Mouse (Mus musculus): ENCODE data around the gene Hspbap1. TPM values are rescaled to one million over a fixed set of nuclear protein-coding genes. Genes with fewer than 3 reads are reported as not detected.

The Hspbap1 gene
- polyA plus RNA-seq, 1 experiment from 2014 or later = 22.4 TPM

DNA sequence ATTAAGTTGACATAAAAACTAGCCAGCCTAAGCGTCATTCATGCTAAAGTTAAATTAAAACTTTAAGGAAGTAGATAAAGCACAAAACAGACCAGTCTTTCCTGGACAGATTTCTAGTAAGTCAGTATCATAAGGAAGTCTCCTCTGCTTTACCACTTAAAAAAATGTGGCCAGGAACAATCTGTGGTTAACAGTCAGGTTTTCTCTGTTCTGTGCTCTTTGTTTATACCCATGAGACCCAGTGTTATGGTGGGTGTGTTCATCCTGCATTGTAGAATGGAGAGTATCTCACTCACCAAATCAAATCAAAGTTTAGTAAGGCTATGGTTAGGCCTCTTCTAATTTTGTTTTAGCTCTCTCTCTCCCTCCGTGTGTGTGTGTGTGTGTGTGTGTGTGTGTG is 4.7 kb upstream of the Hspbap1 start:
- no peak overlapping the region for H3K27ac ChIP-seq (replicated peaks)
- no peak for ATAC-seq (replicated peaks)
- no peaks in the 10 kb centered on the region for H3K27me3 ChIP-seq
- H3K4me1 ChIP-seq = peaks cover 23% of the 10 kb centered on the region
- WGBS = 75% methylated on average over 2 of the region's 2 CpGs
- H3K4me2 ChIP-seq (replicated peaks) = no peak overlapping the region
- no peak overlapping the region for H3K9ac ChIP-seq (replicated peaks)
- no peak overlapping the region for H3K4me3 ChIP-seq
- no peaks in the 10 kb centered on the region for H3K36me3 ChIP-seq
- H3K9me3 ChIP-seq = no peaks in the 10 kb centered on the region

DNA sequence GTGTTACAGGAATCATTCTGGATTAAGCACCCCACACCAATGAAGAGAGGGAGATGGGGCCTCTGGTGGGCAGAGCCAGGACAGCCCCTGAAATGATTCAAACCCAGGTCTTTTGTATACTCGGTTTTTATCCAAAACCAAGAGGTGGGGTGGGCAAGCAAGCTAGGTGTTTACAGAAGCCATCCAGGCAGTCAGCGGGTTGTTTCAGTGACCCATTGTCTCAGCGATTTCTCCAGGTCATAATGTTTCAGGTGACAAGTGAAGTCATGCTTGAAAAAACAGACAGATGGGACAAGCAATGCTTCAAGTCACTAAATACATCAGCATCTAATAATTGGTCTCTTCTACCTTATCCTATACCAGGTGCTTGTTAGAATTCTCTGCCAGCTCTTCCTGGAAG is 3.8 kb upstream of the Hspbap1 start:
- Histone ChIP-seq H3K27me3 (no peaks in the 10 kb centered on the region), H3K4me2 (replicated peaks) (no peak overlapping the region), H3K4me3 (no peak overlapping the region), H3K36me3 (no peaks in the 10 kb centered on the region), H3K9me3 (no peaks in the 10 kb centered on the region), H3K27ac (replicated peaks) (no peak overlapping the region), H3K4me1 (peaks cover 31% of the 10 kb centered on the region), H3K9ac (replicated peaks) (no peak overlapping the region)
- no peak for ATAC-seq (replicated peaks)
- WGBS = 84% methylated on average over 3 of the region's 3 CpGs

DNA sequence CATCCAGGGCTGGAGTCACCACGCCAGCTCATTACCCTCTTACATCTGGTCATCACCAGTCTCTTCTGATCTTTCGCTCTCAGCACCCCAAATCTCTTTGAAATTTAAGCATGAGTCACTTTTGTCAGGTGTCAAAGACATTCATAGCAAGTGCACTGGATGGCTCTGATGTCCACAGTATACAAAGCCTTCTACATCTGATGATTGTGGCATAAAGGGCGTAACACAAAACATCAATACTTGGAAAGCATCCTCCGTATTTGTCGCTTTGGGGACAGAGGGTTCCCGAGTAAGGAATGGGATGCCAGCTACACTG is 1.7 kb upstream of the Hspbap1 start:
- Histone ChIP-seq H3K9me3 (no peaks in the 10 kb centered on the region), H3K4me3 (peak overlapping the region; percentile 79), H3K27me3 (no peaks in the 10 kb centered on the region), H3K9ac (replicated peaks) (peak overlapping the region; percentile 95), H3K4me2 (replicated peaks) (peak overlapping the region; percentile 85), H3K4me1 (peaks cover 42% of the 10 kb centered on the region), H3K36me3 (no peaks in the 10 kb centered on the region), H3K27ac (replicated peaks) (peak overlapping the region; percentile 94)
- no peak for ATAC-seq (replicated peaks)
- 21% methylated on average over 6 of the region's 6 CpGs for WGBS

DNA sequence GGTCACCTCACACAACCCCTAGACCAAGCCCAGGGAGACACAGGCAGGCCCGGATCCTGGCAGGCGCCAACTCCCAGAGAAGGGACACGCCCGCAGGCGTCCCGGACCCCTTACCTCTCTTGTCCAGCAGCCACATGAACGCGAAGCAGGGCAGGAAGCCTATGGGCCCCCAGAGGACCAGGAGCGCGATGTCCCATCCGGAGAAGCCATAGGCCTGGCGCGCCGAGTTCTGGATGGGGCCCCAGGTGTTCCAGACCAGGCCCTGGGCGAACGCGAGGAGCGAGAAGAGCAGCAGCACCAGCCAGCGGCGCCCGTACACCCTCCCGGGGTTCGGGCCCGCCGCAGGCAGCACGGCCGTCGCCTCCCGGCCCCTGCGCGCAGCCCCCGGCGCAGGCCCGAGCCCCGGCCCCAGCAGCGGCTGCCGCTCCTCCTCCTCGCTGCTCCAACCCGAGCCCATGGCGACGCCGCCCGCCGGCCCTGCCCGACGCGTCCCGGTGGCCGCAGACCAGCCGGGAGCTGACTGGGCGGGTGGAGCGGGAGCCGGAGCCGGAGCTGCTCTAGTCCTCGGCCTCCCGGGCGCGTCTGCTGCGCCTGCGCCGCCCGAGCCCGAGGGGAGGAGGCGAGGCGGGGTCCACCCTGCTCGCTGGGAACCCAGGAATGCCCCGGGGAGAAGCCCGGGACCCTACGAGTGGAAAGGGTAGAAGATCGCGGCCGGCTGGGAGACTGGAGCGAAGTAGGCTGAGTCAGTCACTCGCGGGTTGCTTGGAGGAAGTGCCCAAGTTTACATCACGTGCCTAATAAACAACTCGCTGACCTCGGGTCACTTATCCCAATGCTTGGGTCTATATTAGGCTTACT is 1.2 kb upstream of the Hspbap1 start, which contains the start of gene Dirc2:
Gene Dirc2, minus strand, starts transcription at position 572 of the 858 bp plus-strand sequence.
- H3K9me3 ChIP-seq = no peaks in the 10 kb centered on the region
- H3K27ac ChIP-seq (replicated peaks) = peak within 1 kb of the TSS; percentile 94
- H3K27me3 ChIP-seq = no peaks in the 10 kb centered on the region
- H3K4me3 ChIP-seq = peak within 1 kb of the TSS; percentile 79
- H3K9ac ChIP-seq (replicated peaks) = peak within 1 kb of the TSS; percentile 95
- no peaks in the 10 kb centered on the region for H3K36me3 ChIP-seq
- H3K4me1 ChIP-seq = peaks cover 42% of the 10 kb centered on the region
- peak; percentile 89 for ATAC-seq (replicated peaks)
- under 1% methylated on average over 61 of the region's 78 CpGs for WGBS
- H3K4me2 ChIP-seq (replicated peaks) = peak within 1 kb of the TSS; percentile 85

DNA sequence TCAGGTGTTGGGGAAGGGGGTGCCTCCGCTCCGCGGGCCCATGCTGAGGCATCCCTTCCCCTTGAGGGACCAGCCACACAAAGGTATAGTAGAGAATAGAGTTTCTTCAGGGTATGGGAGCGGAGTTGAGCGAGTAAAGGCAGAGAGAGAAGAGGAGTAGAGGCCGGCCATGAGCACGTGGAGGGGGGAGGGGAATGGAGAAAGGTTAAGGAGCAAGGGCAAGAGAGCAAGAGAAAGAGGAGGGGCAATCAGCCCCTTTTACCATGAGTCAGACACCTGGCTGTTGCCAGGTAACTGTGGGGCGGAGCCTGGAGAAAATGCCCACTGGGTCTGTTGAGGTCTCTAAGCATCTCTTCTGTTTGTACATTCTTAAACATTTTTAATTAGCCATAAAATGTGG is 966 bp downstream of the Hspbap1 start:
- Histone ChIP-seq H3K27me3 (no peaks in the 10 kb centered on the region), H3K9me3 (no peaks in the 10 kb centered on the region), H3K27ac (replicated peaks) (no peak overlapping the region), H3K36me3 (no peaks in the 10 kb centered on the region), H3K4me2 (replicated peaks) (peak overlapping the region; percentile 85), H3K4me1 (peaks cover 42% of the 10 kb centered on the region), H3K4me3 (peak overlapping the region; percentile 79), H3K9ac (replicated peaks) (peak overlapping the region; percentile 95; the same call in 1 of the 2 replicates)
- WGBS = 17% methylated on average over 8 of the region's 8 CpGs
- no peak for ATAC-seq (replicated peaks)

DNA sequence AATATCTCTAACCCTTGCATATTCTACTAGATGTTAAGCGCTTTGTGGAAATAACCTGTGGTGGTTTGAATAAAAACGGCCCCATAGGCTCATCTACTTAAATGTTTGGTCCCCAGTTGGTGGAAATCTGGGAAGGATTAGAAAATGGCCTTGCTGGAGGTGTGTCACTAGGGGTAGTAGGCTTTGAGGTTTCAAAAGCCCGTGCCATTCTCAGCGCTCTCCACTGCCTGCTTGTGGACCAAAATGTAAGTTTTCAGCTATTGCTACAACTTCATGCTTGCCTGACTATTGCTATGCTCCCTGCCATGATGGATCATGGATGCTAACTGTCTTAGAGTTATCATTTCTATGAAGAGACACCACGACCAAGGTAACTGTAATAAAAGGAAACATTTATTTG is 1.4 kb downstream of the Hspbap1 start:
- WGBS = 89% methylated on average over 5 of the region's 5 CpGs
- no peak overlapping the region for H3K27ac ChIP-seq (replicated peaks)
- no peak overlapping the region for H3K4me3 ChIP-seq
- H3K27me3 ChIP-seq = no peaks in the 10 kb centered on the region
- H3K9ac ChIP-seq (replicated peaks) = no peak overlapping the region
- H3K4me1 ChIP-seq = peaks cover 42% of the 10 kb centered on the region
- peak overlapping the region; percentile 85 for H3K4me2 ChIP-seq (replicated peaks)
- no peaks in the 10 kb centered on the region for H3K36me3 ChIP-seq
- no peak for ATAC-seq (replicated peaks)
- H3K9me3 ChIP-seq = no peaks in the 10 kb centered on the region

DNA sequence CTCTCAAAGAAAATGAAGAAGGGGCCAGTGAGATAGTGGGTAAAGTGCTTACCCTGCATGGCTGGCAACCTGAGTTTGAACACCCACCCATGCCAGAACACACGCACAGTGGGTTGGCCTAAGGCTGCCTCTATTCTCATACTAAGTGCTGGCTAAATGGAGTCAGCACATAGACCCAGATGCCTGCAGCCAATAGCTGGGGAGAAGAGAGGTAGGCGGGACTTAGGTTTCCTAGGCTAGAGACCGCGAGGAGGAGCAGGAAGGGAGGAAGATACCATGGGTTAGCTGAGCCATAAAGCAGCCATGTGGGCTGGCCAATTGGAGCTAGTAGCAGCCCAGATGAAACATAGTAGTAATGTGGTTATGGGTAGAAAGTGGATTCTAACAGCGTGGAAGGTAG is 2.4 kb downstream of the Hspbap1 start:
- no peaks in the 10 kb centered on the region for H3K9me3 ChIP-seq
- no peak for ATAC-seq (replicated peaks)
- no peaks in the 10 kb centered on the region for H3K27me3 ChIP-seq
- H3K4me3 ChIP-seq = no peak overlapping the region
- no peak overlapping the region for H3K9ac ChIP-seq (replicated peaks)
- H3K36me3 ChIP-seq = no peaks in the 10 kb centered on the region
- H3K4me1 ChIP-seq = peaks cover 37% of the 10 kb centered on the region
- WGBS = 97% methylated on average over 5 of the region's 5 CpGs
- H3K27ac ChIP-seq (replicated peaks) = no peak overlapping the region
- no peak overlapping the region for H3K4me2 ChIP-seq (replicated peaks)

DNA sequence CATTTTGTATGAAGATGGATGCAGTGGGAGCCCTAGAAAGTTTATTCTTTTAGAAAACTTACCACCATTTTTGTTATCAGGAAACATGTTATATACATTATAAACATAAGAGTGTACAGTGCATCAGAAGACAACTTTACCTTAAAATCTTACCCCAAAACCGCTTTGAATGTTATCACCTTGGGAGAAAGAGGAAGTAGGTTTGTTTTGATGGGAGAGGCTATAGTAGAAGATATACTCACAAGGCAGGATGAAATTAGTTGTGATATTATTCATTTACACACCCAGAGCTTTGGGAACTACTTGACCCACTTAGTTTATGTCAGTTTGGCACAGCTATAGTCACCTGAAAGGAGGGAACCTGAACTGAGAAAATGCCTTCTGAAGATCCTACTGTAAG is 5.7 kb downstream of the Hspbap1 start:
- Histone ChIP-seq H3K9me3 (no peaks in the 10 kb centered on the region), H3K9ac (replicated peaks) (no peak overlapping the region), H3K4me2 (replicated peaks) (no peak overlapping the region), H3K4me1 (peaks cover 17% of the 10 kb centered on the region), H3K36me3 (no peaks in the 10 kb centered on the region), H3K27ac (replicated peaks) (no peak overlapping the region), H3K27me3 (no peaks in the 10 kb centered on the region), H3K4me3 (no peak overlapping the region)
- no peak for ATAC-seq (replicated peaks)
- WGBS = 88% methylated on average over 1 of the region's 1 CpGs

DNA sequence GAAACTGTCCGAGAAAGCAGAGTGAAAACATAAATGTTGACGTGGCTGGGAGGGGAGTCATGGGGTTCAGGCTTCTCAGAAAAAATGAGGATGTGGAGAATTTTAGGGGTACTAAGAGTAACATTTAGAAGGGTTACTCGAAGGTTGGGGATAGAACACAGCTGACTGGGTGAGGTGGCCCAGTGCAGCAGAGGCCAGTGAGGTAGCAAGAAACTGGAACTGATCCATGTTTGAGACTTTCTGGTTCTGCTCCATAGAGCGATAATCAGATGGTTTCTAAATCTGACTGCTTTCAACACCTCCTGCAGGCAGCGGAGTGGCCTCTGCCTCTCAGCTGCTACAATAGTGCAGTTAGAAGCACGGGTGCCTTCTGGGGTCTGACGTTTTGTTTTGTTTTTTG is 6.6 kb downstream of the Hspbap1 start:
- no peaks in the 10 kb centered on the region for H3K27me3 ChIP-seq
- no peak overlapping the region for H3K9ac ChIP-seq (replicated peaks)
- no peaks in the 10 kb centered on the region for H3K9me3 ChIP-seq
- no peak overlapping the region for H3K4me2 ChIP-seq (replicated peaks)
- 92% methylated on average over 7 of the region's 7 CpGs for WGBS
- H3K36me3 ChIP-seq = no peaks in the 10 kb centered on the region
- no peak overlapping the region for H3K4me3 ChIP-seq
- H3K4me1 ChIP-seq = peaks cover 8% of the 10 kb centered on the region; the same call in 1 of the 2 replicates
- no peak for ATAC-seq (replicated peaks)
- H3K27ac ChIP-seq (replicated peaks) = no peak overlapping the region

DNA sequence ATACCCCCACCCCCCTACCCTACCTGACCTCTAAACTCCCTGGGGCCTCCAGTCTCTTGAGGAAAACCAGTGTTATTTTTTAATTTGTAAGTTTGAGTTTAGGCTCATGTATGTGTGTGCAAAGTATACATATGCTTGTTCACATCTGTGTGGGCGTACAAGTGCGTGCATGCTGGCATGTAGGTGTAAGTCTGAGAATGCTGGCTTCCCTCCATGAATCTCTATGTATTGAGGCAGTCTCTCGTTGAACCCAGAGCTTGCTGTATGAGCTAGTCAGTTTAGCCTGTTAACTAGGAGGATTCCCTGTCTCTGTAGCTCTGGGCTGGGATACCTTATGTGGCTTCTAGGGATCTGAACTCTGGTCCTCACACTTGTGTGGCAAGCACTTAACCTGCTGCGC is 7.6 kb downstream of the Hspbap1 start:
- 95% methylated on average over 4 of the region's 4 CpGs for WGBS
- H3K4me2 ChIP-seq (replicated peaks) = no peak overlapping the region
- H3K4me3 ChIP-seq = no peak overlapping the region
- no peaks in the 10 kb centered on the region for H3K36me3 ChIP-seq
- no peak for ATAC-seq (replicated peaks)
- no peaks in the 10 kb centered on the region for H3K4me1 ChIP-seq
- no peaks in the 10 kb centered on the region for H3K9me3 ChIP-seq
- no peak overlapping the region for H3K9ac ChIP-seq (replicated peaks)
- no peak overlapping the region for H3K27ac ChIP-seq (replicated peaks)
- H3K27me3 ChIP-seq = no peaks in the 10 kb centered on the region

DNA sequence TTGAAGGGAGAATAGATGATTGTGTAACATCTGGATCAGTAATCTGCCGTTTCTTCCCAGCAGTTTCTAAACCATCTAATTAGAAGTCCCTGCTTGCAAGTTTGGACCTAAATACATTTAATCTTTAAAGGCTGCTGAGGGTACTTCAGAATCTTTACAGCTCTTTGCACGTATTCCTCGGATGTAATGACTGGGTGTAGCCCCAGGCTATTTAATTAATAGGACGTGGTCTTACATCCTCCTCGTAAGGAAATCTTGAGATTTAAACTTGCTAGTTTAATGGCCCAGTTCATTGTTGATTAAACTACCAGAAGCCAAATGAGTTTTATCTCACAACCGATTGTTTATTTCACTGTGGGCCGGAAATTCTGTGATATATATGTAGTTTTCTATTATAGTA is 9.5 kb downstream of the Hspbap1 start:
- no peak overlapping the region for H3K9ac ChIP-seq (replicated peaks)
- no peak overlapping the region for H3K4me2 ChIP-seq (replicated peaks)
- no peak overlapping the region for H3K27ac ChIP-seq (replicated peaks)
- WGBS = 50% methylated on average over 7 of the region's 7 CpGs
- no peaks in the 10 kb centered on the region for H3K4me1 ChIP-seq
- H3K9me3 ChIP-seq = no peaks in the 10 kb centered on the region
- no peak overlapping the region for H3K4me3 ChIP-seq
- no peaks in the 10 kb centered on the region for H3K36me3 ChIP-seq
- no peaks in the 10 kb centered on the region for H3K27me3 ChIP-seq
- ATAC-seq (replicated peaks) = no peak

DNA sequence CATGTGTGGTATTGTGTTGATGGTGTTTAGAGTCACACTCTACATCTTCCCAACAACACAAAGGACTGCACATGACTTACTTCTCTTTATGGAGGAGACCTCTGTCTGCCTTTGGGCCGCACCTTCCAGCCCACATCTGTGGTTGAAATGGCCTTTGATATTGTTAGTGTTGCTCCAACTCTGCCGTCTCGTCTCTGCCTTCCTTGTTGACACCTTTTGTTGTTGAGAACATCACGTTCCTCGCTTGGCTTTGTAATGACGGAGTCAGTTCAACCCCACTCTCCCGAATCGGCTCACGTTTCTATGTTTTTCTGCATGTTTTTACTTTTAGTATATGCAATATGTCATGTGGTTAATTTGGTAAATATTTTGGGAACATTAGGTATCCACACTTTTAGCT is 10.9 kb downstream of the Hspbap1 start:
- Histone ChIP-seq H3K9ac (replicated peaks) (no peak overlapping the region), H3K27me3 (no peaks in the 10 kb centered on the region), H3K4me2 (replicated peaks) (no peak overlapping the region), H3K4me1 (no peaks in the 10 kb centered on the region), H3K4me3 (no peak overlapping the region), H3K27ac (replicated peaks) (no peak overlapping the region), H3K9me3 (no peaks in the 10 kb centered on the region), H3K36me3 (no peaks in the 10 kb centered on the region)
- WGBS = 89% methylated on average over 9 of the region's 9 CpGs
- ATAC-seq (replicated peaks) = no peak

DNA sequence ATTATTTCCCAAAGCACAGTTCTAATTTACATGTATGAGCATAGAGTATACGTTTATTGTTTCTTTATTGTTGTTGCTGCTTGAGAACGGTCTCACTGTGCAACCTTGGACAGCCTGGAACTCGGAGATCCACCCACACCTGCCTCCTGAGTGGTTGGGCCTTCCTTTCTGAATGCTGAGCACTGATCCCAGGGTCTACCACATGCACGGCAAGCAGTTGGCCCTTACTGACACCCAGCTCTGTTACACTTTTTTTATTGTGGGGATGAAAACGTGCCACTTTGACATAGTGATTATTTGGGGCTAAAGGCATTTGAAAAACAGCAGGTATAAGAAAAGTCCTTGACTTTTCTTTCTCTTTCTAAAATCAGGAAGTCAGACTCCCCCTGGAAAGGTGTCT is 11.5 kb downstream of the Hspbap1 start:
- Histone ChIP-seq H3K4me1 (no peaks in the 10 kb centered on the region), H3K4me2 (replicated peaks) (no peak overlapping the region), H3K4me3 (no peak overlapping the region), H3K9me3 (no peaks in the 10 kb centered on the region), H3K27ac (replicated peaks) (no peak overlapping the region), H3K9ac (replicated peaks) (no peak overlapping the region), H3K36me3 (no peaks in the 10 kb centered on the region), H3K27me3 (no peaks in the 10 kb centered on the region)
- 85% methylated on average over 5 of the region's 5 CpGs for WGBS
- no peak for ATAC-seq (replicated peaks)
